Mouse (Mus musculus) olfactory bulb, adult 2 months (tissue): Measurements from ENCODE around the gene Vps11.

Experiments used
- CTCF ChIP-seq: fragments of 200-500 bp; IDR thresholded peaks from 2 replicates; pipeline ENCODE4 v1.5.1; 2012; ENCODE audit warnings: low read depth, mild to moderate bottlenecking, low read length, moderate library complexity; ENCODE audit not compliant: insufficient read depth
- POLR2A ChIP-seq: fragments of 200-500 bp; IDR thresholded peaks from 2 replicates; pipeline ENCODE4 v1.6.1; 2012; ENCODE audit warnings: mild to moderate bottlenecking, low read depth, low read length, moderate library complexity; ENCODE audit not compliant: insufficient read depth

DNA sequence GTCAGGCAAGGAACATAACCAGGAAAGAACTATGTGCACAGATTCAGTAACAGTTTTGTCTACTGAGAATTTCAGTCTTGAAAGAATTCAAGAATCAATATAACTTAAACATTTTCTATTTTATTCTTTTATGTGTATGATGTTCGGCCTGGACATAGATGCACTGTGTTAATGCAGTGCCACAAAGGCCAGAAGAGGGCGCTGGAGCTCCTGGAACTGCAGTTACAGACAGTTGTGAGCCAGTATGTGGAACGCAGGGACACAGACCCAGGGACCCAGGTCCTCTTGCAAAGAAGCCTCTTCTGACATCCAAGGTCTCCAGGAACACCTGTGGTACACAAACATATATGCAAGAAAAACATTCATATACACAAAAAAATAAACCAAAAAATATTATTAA lies 3.0 kb upstream of the Vps11 start:
- TF ChIP-seq CTCF (no peak), POLR2A (no peak)
